Mouse (Mus musculus) liver, embryonic 14.5 days (tissue): ENCODE measurements at regions not wholly inside any gene's neighbourhood (a gene's known extent, or its start where the extent isn't known, plus 50 kb on each side); places are given as distances from the start of the nearest gene placed in this dataset.

Experiments
- CTCF ChIP-seq: IDR thresholded peaks from 2 replicates; pipeline ENCODE4 v1.5.1; 2016; ENCODE audit warnings: antibody characterized with exemption, low read depth, control low read depth
- EP300 ChIP-seq: IDR thresholded peaks from 2 replicates; pipeline ENCODE4 v1.6.1; 2016; ENCODE audit warnings: antibody characterized with exemption, low read depth

DNA sequence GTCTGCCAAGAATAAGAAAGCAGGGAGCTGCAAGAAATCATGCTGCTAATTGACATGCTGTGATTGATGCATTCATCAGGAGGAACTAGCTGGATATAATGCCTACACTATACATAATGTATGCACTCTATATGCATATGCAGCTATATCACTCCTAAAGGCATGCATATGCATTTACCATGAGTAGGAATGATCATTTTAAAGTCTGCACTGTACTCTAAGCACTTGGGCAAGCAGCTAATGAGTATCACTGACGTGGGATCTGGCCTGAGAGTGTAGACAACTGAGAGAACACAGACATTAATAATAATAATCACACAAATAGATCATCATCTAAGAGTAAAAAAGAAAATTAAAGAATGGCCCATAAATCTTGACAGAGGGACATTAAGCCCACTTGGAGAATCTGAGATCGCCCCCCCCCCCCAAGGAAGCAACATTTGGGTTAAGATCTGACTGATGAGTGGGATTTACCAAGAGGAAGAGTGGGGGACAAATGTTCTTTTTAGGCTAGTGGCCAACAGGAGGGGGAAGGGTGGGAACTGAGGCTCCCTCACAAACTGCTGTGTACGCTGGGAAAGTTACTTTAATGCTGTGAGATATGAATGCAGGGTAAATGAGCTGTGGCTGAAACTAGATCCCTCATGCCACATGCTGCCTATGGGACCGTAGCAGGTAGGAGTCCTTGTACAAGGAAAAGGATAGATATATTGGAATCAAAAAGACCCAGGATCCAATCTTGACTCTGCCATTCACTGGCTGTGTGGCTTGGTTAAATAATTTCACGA is 155.0 kb downstream of the Gsdmc2 start:
- TF ChIP-seq CTCF, result no peak
- no peak for TF ChIP-seq EP300
